Mouse (Mus musculus) cerebellum, adult 18-20 months (tissue): ENCODE measurements around the gene Rab6b.

Experiments
- DNase-seq, 2 experiments: peaks; one replicate each; pipeline ENCODE4 v3.0.0; 2021

The Rab6b gene

DNA sequence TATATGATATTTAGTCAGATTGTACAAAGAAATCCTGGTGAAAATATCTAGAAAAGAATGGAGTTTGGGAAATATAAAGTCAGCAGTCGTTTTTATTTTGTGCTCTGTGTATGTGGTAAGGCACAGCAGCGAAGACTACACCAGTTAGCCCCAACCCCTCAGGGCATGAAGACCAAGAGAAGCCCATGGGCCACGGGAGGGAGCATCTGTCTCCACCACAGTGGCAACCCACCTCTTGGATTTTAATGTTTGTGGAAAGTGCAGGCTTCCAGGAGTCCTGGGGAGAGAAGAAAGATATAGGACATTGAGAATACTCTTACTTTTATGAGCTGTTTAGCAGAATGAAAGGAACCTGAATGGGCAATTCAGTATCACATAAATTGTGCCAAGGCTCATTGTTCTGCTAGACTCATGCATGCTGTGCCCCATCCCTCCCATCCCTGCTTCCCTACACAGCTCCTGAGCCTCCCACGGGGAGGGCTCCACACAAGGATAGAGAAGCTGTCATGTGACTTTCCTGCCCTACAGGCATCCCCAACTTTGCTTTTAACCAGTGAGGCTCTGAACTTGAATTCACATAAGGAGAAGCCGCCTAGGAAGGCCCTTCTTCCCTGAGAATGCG is 97.3 kb downstream of the Rab6b start:
- DNase-seq: no peak

DNA sequence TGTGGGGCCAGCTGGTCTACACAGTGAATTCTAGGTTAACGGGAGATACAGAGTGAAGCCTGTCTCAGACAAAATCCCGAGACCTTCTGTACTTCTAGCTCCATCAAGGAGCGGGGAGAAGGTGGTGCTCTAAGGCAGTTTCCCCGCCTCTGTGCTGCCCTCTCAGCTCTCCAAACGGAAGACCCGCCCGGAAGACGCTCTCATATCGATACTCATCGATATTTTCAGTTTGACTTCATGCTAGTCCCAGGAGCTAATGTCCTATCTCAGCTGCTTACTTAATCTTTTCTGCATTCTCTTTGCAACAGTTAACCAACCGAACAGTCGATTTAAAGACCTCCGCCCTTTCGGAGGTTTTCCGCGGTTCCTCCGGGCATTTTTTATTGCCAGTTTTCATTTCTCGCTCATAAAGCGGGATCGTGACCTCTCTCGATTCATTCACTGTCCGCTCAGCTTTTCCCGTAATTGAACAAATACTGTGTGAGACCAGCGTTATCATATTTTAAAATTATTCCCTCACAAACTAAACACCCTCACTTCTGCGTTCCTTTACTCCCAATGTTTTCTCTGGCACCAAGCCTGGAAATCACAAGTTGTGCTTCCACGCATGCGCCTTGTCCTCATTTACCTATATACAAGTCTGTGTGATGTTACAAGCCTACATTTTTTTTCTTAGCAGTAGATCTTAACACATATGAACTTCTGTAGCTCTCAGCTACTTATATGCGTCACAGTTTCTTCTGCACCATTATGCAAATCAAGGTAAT is 101.2 kb downstream of the Rab6b start:
- DNase-seq: no peak

DNA sequence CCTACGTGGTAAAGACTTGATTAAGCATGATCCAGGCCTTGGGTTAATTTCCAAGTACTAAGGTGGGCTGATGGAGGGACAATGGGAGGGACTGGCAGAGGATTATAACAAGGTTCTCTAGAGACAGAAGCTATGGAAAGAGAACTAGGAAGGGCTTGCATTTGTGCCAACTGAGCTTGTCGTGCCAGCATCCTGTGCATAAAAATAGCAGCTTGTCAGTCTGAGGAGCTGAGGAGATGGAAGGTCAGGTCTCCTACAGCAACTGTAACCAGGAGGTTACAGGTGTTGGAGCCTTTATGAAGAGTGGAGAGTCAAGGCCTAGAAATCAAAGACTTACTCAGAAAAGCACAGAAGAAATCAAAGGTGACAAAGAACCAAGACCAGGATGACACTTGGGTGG is 102.0 kb downstream of the Rab6b start:
- no peak for DNase-seq

DNA sequence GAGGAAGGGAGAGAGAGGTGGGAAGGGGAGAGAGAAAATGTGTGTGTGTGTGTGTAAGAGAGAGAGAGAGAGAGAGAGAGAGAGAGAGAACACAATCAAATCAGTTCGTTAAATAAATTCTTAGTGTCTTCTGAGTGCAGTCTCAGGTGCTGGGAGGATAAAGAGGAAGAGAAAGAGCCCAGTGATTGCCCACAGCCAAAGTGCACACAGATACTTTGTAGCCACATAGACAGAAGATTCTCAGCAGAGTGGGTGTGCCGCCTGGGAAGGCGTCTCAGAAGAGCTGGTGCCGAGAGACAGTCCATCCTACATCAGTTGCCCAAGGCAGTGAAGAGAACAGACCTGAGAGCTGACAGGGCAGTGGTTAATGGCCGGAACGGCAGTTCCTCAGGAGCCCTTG is 102.7 kb downstream of the Rab6b start:
- DNase-seq: no peak

DNA sequence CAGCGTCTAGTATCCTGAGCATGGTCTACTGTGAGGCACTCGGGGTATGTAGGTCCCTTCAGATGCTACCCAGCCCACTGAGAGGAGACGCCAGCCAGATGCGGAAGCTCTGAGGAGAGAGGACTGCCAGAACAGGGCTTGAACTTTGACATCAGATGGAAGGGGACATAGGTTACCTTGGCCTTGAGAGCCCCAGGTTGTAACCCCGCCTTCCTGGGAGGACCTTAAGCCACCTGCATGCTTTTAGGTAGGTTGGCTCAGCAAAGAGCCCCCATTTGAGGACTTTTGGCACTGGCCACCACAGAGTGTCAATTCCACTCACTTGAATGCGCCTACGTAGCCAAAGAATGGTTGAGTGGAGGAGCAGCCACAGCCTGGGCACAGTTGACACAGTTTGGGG is 113.1 kb downstream of the Rab6b start:
- no peak for DNase-seq

DNA sequence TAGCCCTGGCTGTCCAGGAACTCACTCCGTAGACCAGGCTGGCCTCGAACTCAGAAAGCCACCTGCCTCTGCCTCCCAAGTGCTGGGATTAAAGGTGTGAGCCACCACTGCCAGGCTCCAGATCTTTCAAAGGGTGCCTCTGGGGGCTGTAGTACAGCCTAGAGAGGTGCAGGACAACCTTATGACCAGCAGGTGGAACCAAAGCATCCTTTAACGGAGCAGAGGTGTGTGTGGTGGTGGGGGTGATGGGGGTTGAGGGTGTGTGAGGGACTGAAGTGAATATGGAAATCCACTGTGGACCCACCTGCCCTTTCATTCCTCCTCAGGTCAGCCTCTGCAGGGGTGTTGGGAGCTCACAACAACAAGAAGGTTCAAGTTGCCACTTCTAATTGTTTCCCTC is 113.9 kb downstream of the Rab6b start:
- DNase-seq: no peak

DNA sequence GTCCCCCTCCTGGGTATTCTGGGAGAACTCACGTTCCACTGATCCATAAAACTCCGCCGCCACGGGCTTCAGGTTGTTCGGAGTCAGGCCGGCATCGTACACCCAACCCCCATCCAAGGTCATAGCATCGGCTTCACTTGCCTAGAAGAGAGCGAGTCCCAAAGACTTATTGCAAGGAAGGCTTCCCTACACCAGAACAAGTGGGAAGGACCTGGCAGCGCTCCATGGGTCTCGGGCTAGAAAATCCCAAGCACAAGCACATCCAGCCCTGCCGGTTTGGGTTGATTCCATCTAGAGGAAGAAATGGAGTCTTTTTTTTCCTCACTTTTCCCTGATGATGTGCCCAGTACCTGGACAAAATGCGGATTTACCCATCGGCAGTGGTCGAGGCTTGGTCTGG is 115.2 kb downstream of the Rab6b start:
- DNase-seq: no peak

DNA sequence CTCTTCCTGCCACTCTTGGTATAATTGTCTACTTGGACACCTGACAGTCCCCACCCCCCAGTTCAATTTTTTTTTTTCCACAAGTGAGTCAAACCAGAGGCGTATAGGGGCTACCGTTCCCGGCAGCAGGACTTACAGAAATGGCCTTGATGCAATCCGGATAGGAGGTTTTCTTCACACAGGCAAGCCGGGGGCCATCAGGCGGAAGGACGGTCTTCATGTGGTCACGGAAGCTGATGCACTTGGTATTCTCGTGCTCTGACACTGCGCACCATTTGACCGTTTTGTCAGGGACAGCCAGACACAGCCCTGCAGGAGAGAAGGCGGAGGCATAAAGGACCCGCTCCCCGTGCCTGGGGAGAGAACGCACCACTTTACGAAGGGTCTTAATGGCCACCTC is 116.2 kb downstream of the Rab6b start:
- DNase-seq: no peak

DNA sequence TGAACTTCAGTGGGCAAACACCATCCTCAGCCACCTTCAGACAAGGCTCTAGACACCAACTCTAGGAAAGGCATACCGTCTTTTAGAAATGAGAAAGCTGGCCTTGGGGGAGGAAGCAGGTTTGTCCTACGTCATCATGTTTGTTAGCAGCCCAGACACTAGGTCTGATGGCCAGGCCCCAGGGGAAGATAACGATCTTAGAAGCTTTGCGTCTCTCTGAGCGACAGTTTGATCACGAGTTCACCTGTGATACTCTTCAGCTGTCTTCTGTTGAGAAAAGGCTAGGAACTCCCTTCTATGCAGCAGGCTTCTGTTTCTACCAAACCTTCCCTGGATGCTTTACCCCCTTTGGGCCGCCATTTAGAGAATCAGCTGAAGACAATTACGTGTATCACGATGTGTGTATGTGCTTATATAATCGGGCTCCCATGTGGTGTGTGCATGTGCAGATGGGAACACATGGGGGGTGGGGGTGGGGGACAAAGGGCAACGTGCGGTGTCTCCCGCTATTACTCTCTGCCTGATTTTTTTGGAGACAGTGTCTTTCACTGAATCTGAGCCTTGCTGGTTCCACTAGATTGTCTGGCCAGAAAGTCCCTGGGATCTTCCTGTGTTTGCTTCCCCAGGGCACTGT is 116.9 kb downstream of the Rab6b start:
- DNase-seq: no peak

DNA sequence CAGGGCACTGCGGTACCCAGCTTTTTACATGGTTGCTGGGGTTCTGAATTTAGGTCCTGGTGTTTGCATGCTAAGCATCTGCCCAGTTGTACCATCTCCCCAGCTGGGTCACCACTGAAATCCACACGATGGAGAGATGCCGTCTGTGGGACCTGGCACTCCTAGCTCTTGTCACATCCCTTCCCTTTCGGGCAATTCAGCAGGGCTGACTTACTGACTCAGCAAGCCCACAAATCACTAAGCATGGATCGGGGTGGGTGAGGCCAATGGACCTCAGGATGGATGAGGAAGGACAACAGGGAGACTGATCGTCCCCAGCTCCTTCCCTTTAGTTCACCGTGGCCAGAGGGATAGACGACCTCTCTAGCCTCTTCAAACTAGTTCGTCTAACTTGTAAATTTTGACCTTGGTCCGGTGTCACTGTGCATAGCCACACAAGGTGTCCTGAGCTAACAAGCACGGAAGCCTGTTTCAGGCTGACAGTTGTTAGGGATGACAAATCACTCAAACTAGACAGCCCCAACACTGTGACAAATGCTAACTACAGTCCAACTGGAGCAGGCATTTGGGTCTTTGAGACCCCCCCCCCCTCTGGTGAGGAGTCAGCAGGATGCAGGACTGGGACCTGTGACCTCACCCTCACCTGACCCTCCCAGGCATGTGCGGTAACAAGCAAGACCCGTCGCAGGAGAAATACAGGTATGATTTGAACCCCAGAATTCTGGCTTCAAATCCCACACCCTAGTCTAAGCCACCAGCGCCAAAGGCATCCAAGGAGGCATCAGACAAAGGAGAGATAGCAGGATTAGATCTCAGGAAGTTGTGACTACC is 117.7 kb downstream of the Rab6b start:
- DNase-seq: no peak

DNA sequence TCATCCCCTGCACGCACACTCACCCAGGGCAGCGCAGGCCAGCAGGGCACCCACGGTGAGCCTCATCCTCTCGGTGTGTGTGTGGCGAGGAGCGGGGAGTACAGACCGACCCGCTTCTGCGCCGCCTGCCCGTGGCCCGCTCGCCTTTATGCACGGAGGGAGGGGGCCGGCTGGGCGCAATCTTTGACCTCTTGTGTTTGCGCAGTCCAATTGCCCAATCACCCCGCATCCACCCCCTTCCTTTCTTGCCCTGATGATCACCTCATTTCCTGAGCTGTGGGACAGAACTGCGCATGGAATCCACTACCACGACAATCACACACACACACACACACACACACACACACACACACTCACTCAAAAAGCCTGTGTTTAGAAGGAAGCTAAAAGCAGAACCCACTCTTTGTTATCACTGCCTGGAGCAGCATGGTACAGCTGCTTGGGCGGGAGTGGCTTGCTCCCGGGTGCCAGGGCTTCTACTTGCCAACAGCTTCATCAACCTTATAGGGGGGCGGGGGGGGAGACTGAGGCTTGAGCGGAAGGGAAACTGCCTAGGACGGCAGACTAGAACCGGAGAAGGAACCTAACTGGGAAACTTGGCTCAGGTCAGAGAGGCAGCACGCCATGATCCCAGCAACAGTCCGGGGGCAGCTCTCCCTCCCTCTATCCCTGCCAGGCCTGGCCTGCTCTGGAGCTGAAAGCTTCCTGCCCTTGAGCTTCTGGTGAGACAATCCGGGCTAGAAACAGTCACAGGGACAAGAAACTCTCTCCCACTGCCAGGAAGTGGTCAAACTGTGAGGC is 118.8 kb downstream of the Rab6b start, which contains the start of the genes Gm20425 and Trf:
Gm20425 (minus strand) TSS at position 157 of the 801 bp plus-strand sequence.
Trf (minus strand) TSS at position 294 of the 801 bp plus-strand sequence.
- DNase-seq: peak; percentile 28 to 29

DNA sequence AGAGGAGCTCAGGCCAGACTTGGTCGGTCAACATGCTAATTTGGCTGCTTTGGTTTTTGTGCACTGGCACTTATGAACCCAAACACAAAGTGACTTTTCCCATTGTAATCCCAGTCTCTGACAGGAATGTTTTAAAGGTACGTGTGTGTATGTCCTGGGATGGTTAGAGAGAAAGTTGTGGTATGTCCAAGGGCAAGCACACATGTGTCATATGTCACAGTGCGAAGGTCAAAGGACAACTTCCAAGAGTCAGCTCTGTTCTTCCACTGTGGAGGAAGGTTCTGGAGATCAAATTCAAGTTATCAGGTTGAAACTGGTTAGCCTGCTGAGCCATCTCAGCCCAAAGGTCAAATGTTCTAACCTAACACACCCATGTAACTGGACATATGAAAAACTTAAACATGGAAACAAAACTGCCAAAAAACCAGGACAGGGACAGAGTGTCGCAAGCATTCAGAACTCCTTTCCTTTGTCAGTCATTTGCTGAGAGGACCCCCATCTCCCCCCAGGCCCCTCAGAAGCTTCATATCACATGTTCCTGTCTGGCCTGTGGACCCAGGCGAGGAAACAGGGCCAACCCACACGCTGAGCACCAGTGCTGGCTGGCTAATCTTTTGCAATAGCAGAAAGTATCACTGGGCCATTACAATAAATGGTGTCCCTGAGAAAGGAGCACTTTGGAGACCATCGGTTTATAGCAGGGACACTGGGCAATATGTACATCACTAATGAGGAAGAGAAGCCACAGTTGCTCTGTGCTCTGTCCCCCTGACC is 120.8 kb downstream of the Rab6b start:
- DNase-seq: no peak

DNA sequence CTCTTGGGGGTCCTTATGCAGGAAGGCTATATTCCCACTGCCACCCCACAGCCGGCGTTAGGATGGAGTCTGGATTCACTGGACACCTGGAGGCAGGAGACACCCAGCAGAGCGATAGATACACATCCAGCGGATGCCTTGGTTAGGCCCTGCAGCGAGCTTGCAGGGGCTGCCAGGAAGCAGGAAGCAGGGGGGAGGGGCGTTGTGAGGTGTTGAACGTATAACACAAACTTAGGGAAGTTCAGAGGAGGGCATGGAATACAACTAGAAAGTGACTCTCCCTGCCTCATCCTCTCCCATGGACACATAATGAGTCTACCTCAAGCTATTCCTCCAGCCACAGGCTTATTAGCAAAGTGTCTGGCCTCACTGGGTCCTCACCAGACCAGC is 121.4 kb downstream of the Rab6b start:
- DNase-seq: no peak

DNA sequence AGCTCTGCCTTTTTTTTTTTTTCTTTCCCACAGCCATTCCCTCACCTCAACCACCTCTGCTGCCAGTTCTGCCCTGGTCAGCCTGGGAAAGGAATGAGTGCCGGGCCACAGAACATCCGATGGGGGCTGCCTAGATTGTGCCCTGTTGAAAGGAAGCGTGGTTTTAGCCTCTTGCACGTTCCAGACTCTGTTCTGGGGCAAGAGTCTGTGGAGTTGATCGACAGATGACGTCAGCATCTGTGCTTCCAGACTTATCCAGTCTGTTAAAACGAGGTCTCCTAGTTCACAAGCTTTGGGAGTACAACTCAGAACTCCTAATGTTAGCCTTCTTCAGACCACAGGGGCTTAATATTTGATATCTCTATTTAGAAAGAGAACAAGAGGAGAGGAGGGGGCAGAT is 122.5 kb downstream of the Rab6b start:
- no peak for DNase-seq

DNA sequence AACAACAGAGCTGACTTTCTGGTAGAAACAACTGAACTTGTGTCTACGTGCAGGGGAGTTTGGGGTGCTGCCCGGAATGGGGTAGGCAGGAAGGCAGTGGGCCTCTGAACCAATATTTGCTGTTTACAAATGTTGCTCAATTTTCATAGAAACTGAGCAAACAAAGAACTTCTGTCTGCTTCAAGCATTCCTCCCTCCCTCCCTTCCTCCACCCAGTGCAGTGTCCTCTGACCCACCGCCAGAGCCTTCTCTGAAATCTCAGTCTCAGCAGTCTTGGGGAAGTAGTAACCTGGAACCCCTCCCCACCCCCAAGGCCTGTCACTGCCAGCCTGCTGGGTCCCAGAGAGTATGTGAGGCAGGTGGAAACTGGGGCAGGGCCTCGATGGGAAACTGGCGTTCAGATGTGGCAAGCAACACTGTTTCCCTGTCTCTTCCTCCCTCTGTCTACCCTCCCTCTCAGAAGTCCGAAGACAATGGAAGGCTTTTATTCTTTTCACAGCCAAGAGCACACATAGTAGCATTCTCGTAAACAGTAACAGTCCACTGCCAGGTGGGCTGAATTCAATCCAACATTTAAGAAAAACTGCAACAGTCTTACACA is 123.1 kb downstream of the Rab6b start:
- DNase-seq: peak in 1 of 2 experiments; percentile 5
